Mouse (Mus musculus): Measurements from ENCODE around the gene Tram2. TPM values are rescaled to one million over a fixed set of nuclear protein-coding genes. Genes with fewer than 3 reads are reported as not detected.

Tram2 gene
- polyA plus RNA-seq, 1 experiment from 2014 or later: 7.2 TPM

DNA sequence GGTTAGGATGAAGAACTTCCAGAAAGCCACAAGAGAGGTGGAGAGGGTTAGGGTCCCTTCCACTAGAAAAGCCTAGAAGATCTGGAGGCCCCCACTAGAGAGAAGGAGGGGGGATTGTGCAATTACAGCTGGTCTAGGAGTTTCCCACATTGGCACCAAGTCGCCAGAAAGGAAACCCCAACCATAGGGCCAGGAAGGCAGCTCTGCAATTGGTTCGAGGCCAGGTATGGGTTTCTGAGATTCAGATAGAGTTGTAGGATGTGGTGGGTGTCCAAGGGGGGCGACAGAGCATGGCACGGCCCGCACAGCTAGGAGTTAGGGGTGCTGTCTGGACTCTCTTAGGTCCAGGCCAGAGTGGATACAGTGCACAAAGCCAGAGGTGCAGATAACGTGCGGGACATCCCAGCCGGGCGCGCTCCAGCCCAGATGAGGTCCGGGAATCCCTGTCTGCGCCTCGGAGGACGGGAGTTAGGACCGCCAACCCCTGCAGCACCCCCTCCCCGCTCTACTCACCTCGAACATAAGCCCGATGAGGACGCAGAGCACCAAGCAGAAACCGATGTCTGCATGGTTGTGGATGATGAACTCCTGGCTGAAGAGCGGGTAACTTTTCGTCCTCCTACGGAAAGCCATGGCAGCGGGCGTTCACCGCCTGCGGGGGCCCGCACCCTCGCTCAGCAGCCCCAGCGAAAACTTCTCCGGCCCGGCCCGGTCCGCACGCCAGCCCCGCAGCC is 381 bp downstream of the Tram2 start:
- Histone ChIP-seq H3K9ac (ENCODE audit: low read depth, low read length) (peak overlapping the region; percentile 66), H3K27ac (peak overlapping the region; percentile 70)
- WGBS: under 1% methylated on average over 36 of the region's 36 CpGs

GRCm38 (mm10) chr1:21077619-21078018 is 1.4 kb downstream of the Tram2 start:
- peak overlapping the region; percentile 31; the same call in 1 of the 2 replicates for H3K9ac ChIP-seq (ENCODE audit: low read depth, low read length)
- H3K4me2 ChIP-seq (ENCODE audit: low read length): peak overlapping the region; percentile 83
- no peaks in the 10 kb centered on the region for H3K27me3 ChIP-seq (ENCODE audit: insufficient read depth, low read length)
- no peaks in the 10 kb centered on the region for H3K9me3 ChIP-seq (replicated peaks; ENCODE audit: low read length)
- no peak for TF ChIP-seq CTCF (IDR thresholded peaks at IDR 0.05; ENCODE audit: low read depth)
- ATAC-seq (replicated peaks; ENCODE audit: low FRiP score, low read depth) (no peak), DNase-seq (ENCODE audit: low spot score) (no peak)
- no peak overlapping the region; the same call in 1 of the 2 replicates for H3K27ac ChIP-seq
- WGBS: 59% methylated on average over 7 of the region's 7 CpGs
- H3K4me3 ChIP-seq (replicated peaks; ENCODE audit: low read depth, low read length): peak overlapping the region; percentile 65
- no peaks in the 10 kb centered on the region for H3K36me3 ChIP-seq (ENCODE audit: insufficient read depth, low read length)
- H3K4me1 ChIP-seq (replicated peaks; ENCODE audit: insufficient read depth, low read length): peaks cover 47% of the 10 kb centered on the region

More for the DNA sequence above, 381 bp downstream of the Tram2 start:
- H3K36me3 ChIP-seq (ENCODE audit: insufficient read depth, low read length): no peaks in the 10 kb centered on the region
- H3K4me2 ChIP-seq (ENCODE audit: low read length): peak overlapping the region; percentile 83
- no peaks in the 10 kb centered on the region for H3K27me3 ChIP-seq (ENCODE audit: insufficient read depth, low read length)
- H3K4me1 ChIP-seq (replicated peaks; ENCODE audit: insufficient read depth, low read length): peaks cover 43% of the 10 kb centered on the region
- ATAC-seq (replicated peaks; ENCODE audit: low FRiP score, low read depth): peak; percentile 44
- no peaks in the 10 kb centered on the region for H3K9me3 ChIP-seq (replicated peaks; ENCODE audit: low read length)
- TF ChIP-seq CTCF (IDR thresholded peaks at IDR 0.05; ENCODE audit: low read depth): no peak
- peak overlapping the region; percentile 65 for H3K4me3 ChIP-seq (replicated peaks; ENCODE audit: low read depth, low read length)
- peak; percentile 47 for DNase-seq (ENCODE audit: low spot score)

DNA sequence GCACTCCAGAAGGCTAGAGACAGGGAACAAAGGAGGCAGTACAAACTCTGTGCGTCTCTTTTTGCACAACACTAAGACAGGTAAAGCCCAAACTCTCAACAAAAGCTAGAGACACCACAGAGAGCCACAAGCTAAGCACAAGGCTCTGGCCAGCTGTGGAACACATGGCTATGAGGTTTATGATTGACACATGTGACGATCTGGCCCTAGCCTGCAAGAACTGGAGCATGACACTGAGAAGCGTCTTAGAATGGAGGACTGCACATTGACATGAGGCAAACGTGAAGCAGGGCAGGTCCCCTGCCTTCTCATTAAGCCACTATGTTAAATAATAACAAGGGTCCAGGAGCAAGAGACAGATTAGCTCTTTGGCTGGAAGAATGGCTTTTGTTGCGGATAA is 1.8 kb downstream of the Tram2 start:
- peaks cover 47% of the 10 kb centered on the region for H3K4me1 ChIP-seq (replicated peaks; ENCODE audit: insufficient read depth, low read length)
- H3K27ac ChIP-seq: no peak overlapping the region; the same call in 1 of the 2 replicates
- WGBS: 31% methylated on average over 5 of the region's 5 CpGs
- TF ChIP-seq CTCF (IDR thresholded peaks at IDR 0.05; ENCODE audit: low read depth): no peak
- no peaks in the 10 kb centered on the region for H3K36me3 ChIP-seq (ENCODE audit: insufficient read depth, low read length)
- H3K4me3 ChIP-seq (replicated peaks; ENCODE audit: low read depth, low read length): peak overlapping the region; percentile 65; the same call in 1 of the 2 replicates
- no peaks in the 10 kb centered on the region for H3K9me3 ChIP-seq (replicated peaks; ENCODE audit: low read length)
- 0 out of 2 replicates have a peak overlapping the region, but pooled peaks have one; percentile 31 for H3K9ac ChIP-seq (ENCODE audit: low read depth, low read length)
- H3K4me2 ChIP-seq (ENCODE audit: low read length): peak overlapping the region; percentile 83
- no peaks in the 10 kb centered on the region for H3K27me3 ChIP-seq (ENCODE audit: insufficient read depth, low read length)
- DNase-seq (ENCODE audit: low spot score): no peak
- peak; percentile 22; the same call in 1 of the 2 replicates for ATAC-seq (replicated peaks; ENCODE audit: low FRiP score, low read depth)

- H3K36me3 ChIP-seq (ENCODE audit: insufficient read depth, low read length): no peaks in the 10 kb centered on the region
- ATAC-seq (replicated peaks; ENCODE audit: low FRiP score, low read depth) (no peak), DNase-seq (ENCODE audit: low spot score) (peak; percentile 74)
- no peaks in the 10 kb centered on the region for H3K27me3 ChIP-seq (ENCODE audit: insufficient read depth, low read length)
- 9% methylated on average over 6 of the region's 6 CpGs for WGBS
- no peak for TF ChIP-seq CTCF (IDR thresholded peaks at IDR 0.05; ENCODE audit: low read depth)
- H3K4me1 ChIP-seq (replicated peaks; ENCODE audit: insufficient read depth, low read length): peaks cover 47% of the 10 kb centered on the region
- peak overlapping the region; percentile 71 for H3K27ac ChIP-seq
- H3K9ac ChIP-seq (ENCODE audit: low read depth, low read length): 0 out of 2 replicates have a peak overlapping the region, but pooled peaks have one; percentile 18
- H3K9me3 ChIP-seq (replicated peaks; ENCODE audit: low read length): no peaks in the 10 kb centered on the region
- peak overlapping the region; percentile 83 for H3K4me2 ChIP-seq (ENCODE audit: low read length)
- 0 out of 2 replicates have a peak overlapping the region, but pooled peaks have one; percentile 16 for H3K4me3 ChIP-seq (replicated peaks; ENCODE audit: low read depth, low read length)
Measured at GRCm38 (mm10) chr1:21075986-21076495, 3.0 kb downstream of the Tram2 start.

DNA sequence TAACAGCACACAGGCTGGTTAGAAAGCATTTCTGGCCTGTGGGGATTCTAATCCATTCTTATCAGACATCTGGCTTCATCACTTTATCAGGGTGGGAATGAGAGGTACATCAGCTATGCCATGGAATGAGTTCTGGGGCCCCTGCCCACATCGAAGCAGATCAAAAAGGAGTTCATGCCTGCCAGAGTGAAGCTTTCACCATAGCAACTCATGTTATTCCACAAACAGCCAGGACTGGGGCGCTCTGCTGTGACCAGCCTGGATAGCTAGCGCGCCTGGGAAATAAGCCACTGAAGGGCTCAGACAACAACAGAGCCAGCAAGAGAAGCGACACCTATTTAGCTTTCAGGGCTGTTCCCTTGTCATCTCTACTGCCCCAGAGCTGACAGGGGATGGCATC is 4.8 kb downstream of the Tram2 start:
- Histone ChIP-seq H3K9me3 (replicated peaks; ENCODE audit: low read length) (no peaks in the 10 kb centered on the region), H3K27ac (peak overlapping the region; percentile 37; the same call in 1 of the 2 replicates), H3K36me3 (ENCODE audit: insufficient read depth, low read length) (no peaks in the 10 kb centered on the region), H3K4me3 (replicated peaks; ENCODE audit: low read depth, low read length) (no peak overlapping the region), H3K9ac (ENCODE audit: low read depth, low read length) (no peak overlapping the region), H3K27me3 (ENCODE audit: insufficient read depth, low read length) (no peaks in the 10 kb centered on the region), H3K4me2 (ENCODE audit: low read length) (no peak overlapping the region), H3K4me1 (replicated peaks; ENCODE audit: insufficient read depth, low read length) (peaks cover 51% of the 10 kb centered on the region)
- DNase-seq (ENCODE audit: low spot score) (peak; percentile 76), ATAC-seq (replicated peaks; ENCODE audit: low FRiP score, low read depth) (no peak)
- no peak for TF ChIP-seq CTCF (IDR thresholded peaks at IDR 0.05; ENCODE audit: low read depth)
- WGBS: 40% methylated on average over 5 of the region's 5 CpGs

DNA sequence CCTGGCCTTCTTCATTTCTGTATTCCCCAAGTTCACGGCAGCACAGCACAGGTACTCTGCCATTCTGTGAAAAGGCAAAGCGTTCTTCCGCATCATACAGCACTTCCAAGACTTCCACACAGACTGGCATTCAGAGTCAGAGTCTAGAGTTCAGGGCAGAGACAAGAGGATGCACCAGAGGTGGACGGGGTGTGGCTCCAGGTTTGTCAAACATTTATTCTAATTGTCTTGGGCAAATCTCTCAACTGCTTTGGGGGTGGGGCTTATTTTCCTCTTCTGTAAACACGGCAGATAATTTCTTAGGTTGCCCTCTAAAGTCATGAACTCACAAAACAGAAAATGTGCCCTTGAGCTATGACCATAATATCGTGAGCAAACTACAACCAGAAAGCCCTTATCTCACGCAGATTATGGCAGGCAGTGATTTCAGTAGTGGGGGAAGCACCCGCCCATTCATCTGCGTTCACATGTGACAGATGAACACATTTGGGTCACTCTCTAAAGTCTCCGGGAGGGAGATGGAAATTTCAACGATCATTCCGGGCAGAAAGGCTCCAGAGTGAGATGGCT is 6.1 kb downstream of the Tram2 start:
- DNase-seq (ENCODE audit: low spot score): no peak
- Histone ChIP-seq H3K9me3 (replicated peaks; ENCODE audit: low read length) (no peaks in the 10 kb centered on the region), H3K4me3 (replicated peaks; ENCODE audit: low read depth, low read length) (no peak overlapping the region), H3K4me1 (replicated peaks; ENCODE audit: insufficient read depth, low read length) (peaks cover 47% of the 10 kb centered on the region), H3K27me3 (ENCODE audit: insufficient read depth, low read length) (no peaks in the 10 kb centered on the region), H3K4me2 (ENCODE audit: low read length) (no peak overlapping the region), H3K9ac (ENCODE audit: low read depth, low read length) (no peak overlapping the region), H3K27ac (no peak overlapping the region), H3K36me3 (ENCODE audit: insufficient read depth, low read length) (no peaks in the 10 kb centered on the region)
- WGBS: 66% methylated on average over 12 of the region's 12 CpGs
- ATAC-seq (replicated peaks; ENCODE audit: low FRiP score, low read depth): no peak
- no peak for TF ChIP-seq CTCF (IDR thresholded peaks at IDR 0.05; ENCODE audit: low read depth)

All from kidney, postnatal 0 days (tissue).